Mouse (Mus musculus) lung, adult 18-20 months (tissue): ENCODE data around the gene Gpr161.
"Not testable (repeated sequence)": the region's sequence is repeated elsewhere in the genome, so short reads cannot be mapped to it uniquely, and the experiment has no call there.

Experiments used
- DNase-seq, 2 experiments: peaks; one replicate each; pipeline ENCODE4 v3.0.0; 2022; ENCODE audit warnings: mixed read lengths in 2 of 2

The Gpr161 gene

DNA sequence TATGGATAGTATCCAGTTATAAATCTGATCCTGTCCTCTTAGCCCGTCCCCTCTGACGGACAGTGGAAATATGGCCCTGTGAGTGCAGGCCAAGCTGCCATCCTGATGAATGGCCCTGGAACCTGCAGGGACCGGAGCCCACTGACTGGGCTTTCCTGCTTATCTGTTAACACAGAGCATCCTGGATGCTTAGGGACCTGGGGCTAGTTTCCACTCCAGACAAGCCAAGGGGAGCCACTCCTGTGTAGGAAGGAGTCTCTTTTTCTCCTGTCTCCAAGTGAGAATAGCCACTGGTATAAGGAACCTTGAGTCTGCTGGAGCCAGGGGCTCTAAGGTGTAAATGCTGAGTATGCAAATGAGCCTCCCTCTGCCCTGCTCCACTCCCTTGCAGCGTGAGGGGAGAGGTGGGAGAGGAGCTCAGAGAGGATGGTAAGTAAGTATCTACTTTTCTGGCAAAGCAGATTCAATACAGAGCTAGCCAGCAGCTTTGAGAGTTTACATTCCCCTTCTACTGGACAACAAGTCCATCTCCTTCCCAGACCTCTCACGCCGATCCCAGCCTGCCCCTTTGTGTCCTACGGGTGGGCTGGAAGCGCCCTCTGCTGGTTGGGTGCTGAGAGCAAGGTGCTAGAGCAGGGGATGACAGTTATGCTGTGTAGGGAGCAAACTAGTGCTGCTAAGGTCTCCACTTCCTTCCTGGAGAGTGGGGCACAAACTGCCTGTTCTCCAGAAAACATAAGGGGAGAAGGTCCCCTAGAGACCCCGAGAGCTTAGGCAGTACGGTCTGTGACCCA lies 24.7 kb downstream of the Gpr161 start:
- DNase-seq = peak; percentile 67 to 74

GRCm38 (mm10) chr1:165321393-165321861 lies 25.8 kb downstream of the Gpr161 start:
- peak in 1 of 2 experiments; percentile 17 for DNase-seq

- no peak for DNase-seq
These were observed 26.3 kb downstream of the Gpr161 start for GRCm38 (mm10) chr1:165321891-165322290.

DNA sequence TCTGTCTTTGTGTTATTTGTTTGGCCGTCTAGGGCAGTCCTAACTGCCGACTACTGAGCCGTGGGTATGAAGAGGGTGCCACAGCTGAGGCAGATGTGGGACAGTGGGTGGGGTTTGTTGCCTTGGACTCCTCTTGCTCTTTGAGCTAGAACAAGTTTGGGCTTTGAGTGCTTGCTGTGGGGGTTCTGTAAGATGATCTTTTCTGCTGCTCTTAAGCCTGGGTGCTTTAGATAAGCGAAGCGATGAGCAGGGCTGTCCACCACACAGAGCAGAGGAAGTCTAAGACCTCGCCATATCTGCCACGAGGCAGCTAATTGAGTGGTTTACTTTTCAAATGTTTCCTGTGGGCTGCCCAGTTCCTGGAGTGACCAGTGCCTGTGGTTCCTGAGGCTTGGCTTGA lies 27.3 kb downstream of the Gpr161 start:
- DNase-seq = no peak

DNA sequence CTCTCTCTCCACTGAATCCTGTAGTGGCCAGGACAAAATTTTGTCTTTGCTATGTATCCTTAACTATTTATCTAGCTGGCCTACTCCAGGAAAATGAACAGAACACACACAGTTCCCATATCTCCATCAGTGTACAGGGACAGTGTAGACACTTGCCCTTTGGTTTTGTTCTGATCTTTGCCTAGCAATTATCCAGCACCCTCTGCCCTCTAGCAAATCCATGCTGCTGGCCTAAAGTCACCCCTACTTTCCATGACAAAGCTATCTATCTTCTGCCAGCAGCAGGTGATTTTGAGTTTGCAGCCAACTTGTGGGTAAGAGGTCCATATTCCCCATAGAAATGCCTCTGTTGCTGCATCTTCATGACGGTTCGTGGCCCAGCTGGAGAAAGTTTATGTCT lies 31.8 kb downstream of the Gpr161 start:
- no peak for DNase-seq

GRCm38 (mm10) chr1:165327831-165328230 lies 32.2 kb downstream of the Gpr161 start:
- DNase-seq = no peak

DNA sequence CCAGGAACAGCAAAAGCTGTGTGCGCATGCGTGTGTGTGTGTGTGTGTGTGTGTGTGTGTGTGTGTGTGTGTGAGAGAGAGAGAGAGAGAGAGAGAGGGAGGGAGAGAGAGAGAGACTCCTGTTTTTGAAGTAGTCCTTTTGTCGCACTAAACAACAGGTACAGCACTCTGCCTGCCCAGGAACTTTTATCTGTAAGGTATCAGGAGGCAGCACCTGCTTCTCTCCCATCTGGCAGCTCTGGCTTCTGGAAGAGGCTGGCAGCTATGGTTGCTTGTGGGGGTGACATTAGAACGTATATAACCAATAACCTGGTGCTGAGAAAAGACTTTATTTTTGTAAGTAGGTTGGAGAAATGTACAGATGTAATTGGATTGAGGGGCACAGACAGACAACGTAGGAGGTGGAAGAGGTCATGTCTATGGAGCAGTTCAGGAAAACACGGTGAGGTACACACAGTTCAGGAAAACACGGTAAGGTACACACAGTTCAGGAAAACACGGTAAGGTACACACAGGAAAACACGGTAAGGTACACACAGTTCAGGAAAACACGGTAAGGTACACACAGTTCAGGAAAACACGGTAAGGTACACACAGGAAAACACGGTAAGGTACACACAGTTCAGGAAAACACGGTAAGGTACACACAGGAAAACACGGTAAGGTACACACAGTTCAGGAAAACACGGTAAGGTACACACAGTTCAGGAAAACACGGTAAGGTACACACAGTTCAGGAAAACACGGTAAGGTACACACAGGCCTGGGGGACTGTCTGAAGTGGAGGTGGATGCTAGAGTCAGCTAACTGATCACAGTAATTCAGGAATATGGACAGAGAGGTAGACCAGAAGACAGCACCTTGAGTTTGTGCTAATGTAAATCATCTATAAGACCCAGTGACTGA lies 33.0 kb downstream of the Gpr161 start:
- DNase-seq = not testable (repeated sequence)

GRCm38 (mm10) chr1:165330859-165331258 lies 35.3 kb downstream of the Gpr161 start:
- no peak for DNase-seq

DNA sequence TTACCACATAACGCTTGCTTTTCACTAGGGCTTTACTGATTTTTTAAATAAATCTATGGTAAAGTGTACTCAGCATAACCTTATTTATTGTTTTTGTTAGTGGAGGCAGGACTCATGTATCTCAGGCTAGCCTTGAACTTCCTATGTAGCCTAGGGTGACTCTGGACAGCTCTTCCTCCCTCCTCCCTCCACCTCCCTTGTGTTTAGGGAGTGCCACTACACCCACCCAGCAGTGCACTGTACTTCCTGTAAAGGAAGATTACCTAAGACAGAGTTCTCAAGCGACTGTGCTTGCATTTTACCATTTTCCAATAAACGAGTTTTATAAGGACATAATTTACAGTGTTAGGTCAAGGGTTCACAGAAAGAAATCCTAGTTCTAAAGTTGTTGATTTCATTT lies 37.2 kb downstream of the Gpr161 start:
- no peak for DNase-seq

- no peak for DNase-seq
These were observed 46.5 kb downstream of the Gpr161 start for GRCm38 (mm10) chr1:165342126-165342525.

DNA sequence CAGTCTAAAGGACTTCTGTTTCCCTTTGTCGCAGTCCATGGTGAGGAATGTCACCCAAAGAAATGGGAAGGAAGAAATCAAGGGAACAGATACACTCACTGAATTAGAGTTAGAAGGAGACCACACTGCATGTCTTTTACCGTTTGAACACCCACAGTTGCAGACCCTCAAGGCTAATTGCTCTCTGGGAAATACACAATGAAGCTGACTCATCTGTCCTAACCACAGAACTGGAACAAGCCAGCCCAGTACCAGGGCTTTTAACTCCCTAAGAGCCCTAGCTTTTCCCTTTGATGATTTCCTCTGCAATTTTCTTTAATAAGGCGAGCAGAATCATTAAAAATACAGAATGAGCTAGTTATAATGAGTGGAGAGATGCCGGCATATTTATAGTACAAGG lies 48.9 kb downstream of the Gpr161 start:
- DNase-seq = no peak

DNA sequence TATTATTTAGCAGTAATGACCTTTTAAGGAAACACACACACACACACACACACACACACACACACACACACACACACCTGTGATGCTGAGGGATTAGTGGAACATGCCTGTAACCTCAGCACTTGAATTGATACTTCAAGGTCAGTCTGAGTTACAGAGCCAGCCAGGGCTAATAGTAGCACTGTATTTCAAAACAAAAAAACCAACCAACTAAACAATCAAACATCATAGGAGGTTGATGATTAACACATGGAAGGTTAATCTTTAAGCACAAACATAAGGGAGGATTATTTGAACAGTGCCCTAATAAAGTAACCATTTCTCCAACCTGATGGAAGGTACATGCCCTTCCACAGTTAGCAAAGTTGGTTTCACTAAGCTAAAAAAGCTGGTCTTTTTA lies 53.0 kb downstream of the Gpr161 start:
- DNase-seq = no peak

GRCm38 (mm10) chr1:165356347-165356746 lies 60.8 kb downstream of the Gpr161 start:
- no peak for DNase-seq

GRCm38 (mm10) chr1:165363271-165363670 lies 67.7 kb downstream of the Gpr161 start:
- no peak for DNase-seq

- DNase-seq = no peak
These were observed 69.5 kb downstream of the Gpr161 start for GRCm38 (mm10) chr1:165365057-165365456.

- DNase-seq = no peak
These were observed 75.4 kb downstream of the Gpr161 start for GRCm38 (mm10) chr1:165370990-165371389.

GRCm38 (mm10) chr1:165373839-165374238 lies 78.2 kb downstream of the Gpr161 start:
- peak; percentile 67 to 74 for DNase-seq
